Mouse (Mus musculus): ENCODE results near the gene Mical3. TPM values are rescaled to one million over a fixed set of nuclear protein-coding genes. Genes with fewer than 3 reads are reported as not detected.

Gene Mical3
- polyA plus RNA-seq, 1 experiment from 2014 or later = 20.0 TPM

GRCm38 (mm10) chr6:121051972-121052629, 78.7 kb downstream of the Mical3 start:
- H3K4me2 ChIP-seq (replicated peaks; ENCODE audit: low read depth, low read length) = no peak overlapping the region
- H3K4me3 ChIP-seq (ENCODE audit: low read length) = no peak overlapping the region
- H3K9me3 ChIP-seq (ENCODE audit: control insufficient read depth, low read length) = no peaks in the 10 kb centered on the region
- H3K36me3 ChIP-seq (ENCODE audit: control insufficient read depth, insufficient read depth, low read length) = no peaks in the 10 kb centered on the region
- no peak overlapping the region for H3K9ac ChIP-seq (ENCODE audit: low read depth, low read length)
- ATAC-seq (ENCODE audit: low FRiP score, low TSS enrichment) = no peak
- 89% methylated on average over 13 of the region's 13 CpGs for WGBS
- H3K4me1 ChIP-seq (ENCODE audit: control insufficient read depth, insufficient read depth, low read length) = peaks cover 12% of the 10 kb centered on the region; the same call in 1 of the 2 replicates
- H3K27ac ChIP-seq (ENCODE audit: low read depth, low read length) = no peak overlapping the region
- no peaks in the 10 kb centered on the region for H3K27me3 ChIP-seq (ENCODE audit: control insufficient read depth, insufficient read depth, low read length)

- Histone ChIP-seq H3K36me3 (ENCODE audit: control insufficient read depth, insufficient read depth, low read length) (no peaks in the 10 kb centered on the region), H3K9ac (ENCODE audit: low read depth, low read length) (no peak overlapping the region), H3K27ac (ENCODE audit: low read depth, low read length) (no peak overlapping the region), H3K4me3 (ENCODE audit: low read length) (no peak overlapping the region), H3K4me2 (replicated peaks; ENCODE audit: low read depth, low read length) (no peak overlapping the region), H3K4me1 (ENCODE audit: control insufficient read depth, insufficient read depth, low read length) (peaks cover 12% of the 10 kb centered on the region; the same call in 1 of the 2 replicates), H3K9me3 (ENCODE audit: control insufficient read depth, low read length) (no peaks in the 10 kb centered on the region), H3K27me3 (ENCODE audit: control insufficient read depth, insufficient read depth, low read length) (no peaks in the 10 kb centered on the region)
- no peak for ATAC-seq (ENCODE audit: low FRiP score, low TSS enrichment)
- WGBS = 67% methylated on average over 8 of the region's 8 CpGs
Measured at GRCm38 (mm10) chr6:121051411-121051810, 79.4 kb downstream of the Mical3 start.

DNA sequence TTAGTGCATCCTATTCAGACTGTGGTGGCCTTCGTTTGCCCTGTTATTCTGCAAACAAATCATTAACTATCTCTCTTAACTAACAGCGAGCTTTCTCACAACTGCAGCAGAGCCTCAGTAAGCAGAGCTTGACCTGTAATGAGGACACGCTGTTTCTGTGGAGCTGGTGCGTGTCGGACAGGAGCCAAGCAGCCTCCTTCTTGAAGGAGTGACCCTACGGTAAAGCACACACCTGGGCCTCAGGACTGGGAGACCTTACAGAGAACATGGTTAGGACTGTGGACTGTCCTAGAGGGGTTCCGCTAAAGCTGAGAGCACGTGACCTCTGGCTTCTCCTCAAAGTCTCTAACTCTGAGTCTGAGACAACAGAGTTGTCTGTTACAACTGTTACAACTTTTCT, 82.1 kb downstream of the Mical3 start:
- WGBS = 59% methylated on average over 8 of the region's 8 CpGs
- no peaks in the 10 kb centered on the region for H3K36me3 ChIP-seq (ENCODE audit: control insufficient read depth, insufficient read depth, low read length)
- H3K27me3 ChIP-seq (ENCODE audit: control insufficient read depth, insufficient read depth, low read length) = no peaks in the 10 kb centered on the region
- no peak overlapping the region for H3K9ac ChIP-seq (ENCODE audit: low read depth, low read length)
- H3K4me2 ChIP-seq (replicated peaks; ENCODE audit: low read depth, low read length) = no peak overlapping the region; the same call in 1 of the 2 replicates
- peaks cover 28% of the 10 kb centered on the region for H3K4me1 ChIP-seq (ENCODE audit: control insufficient read depth, insufficient read depth, low read length)
- peak overlapping the region; percentile 6; the same call in 1 of the 2 replicates for H3K27ac ChIP-seq (ENCODE audit: low read depth, low read length)
- H3K4me3 ChIP-seq (ENCODE audit: low read length) = no peak overlapping the region
- ATAC-seq (ENCODE audit: low FRiP score, low TSS enrichment) = peak; percentile 82; the same call in 1 of the 2 replicates
- no peaks in the 10 kb centered on the region for H3K9me3 ChIP-seq (ENCODE audit: control insufficient read depth, low read length)

DNA sequence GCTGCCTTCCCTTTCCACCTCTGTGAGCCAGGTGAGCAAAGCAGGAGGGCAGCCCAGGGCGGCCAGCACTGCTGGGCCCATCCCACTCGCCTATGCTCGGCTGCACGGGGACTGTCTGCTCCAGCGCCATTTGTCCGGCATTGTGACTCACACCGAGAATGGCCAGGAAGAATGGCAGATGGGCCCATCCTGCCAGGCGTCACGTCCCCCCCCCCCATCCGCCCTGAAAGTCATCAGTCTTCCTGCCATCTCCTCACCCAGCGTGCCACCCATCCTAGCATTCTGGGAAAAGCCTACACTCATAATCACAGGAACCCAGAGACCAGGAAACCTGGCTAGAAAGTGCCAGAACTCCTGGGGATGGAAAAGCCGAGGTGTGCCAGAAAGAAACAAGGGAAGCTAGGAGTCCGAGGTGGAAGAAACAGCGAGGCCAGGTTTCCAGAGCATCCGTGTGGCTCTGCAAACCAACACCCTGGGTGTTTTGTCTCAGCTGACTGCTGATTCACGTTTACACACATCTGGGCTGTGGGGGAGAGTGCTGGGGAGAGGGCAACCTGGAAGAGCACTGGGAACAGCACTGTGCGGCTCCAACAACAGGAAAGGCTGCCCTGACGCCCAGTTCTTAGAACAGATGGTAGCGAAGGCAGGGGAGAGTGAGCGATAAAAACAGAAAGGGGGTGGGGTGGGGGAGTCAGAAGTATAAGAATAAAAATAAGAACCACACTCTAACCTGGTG, 85.3 kb downstream of the Mical3 start:
- H3K4me2 ChIP-seq (replicated peaks; ENCODE audit: low read depth, low read length) = no peak overlapping the region; the same call in 1 of the 2 replicates
- H3K9me3 ChIP-seq (ENCODE audit: control insufficient read depth, low read length) = no peaks in the 10 kb centered on the region
- no peak overlapping the region for H3K9ac ChIP-seq (ENCODE audit: low read depth, low read length)
- H3K27me3 ChIP-seq (ENCODE audit: control insufficient read depth, insufficient read depth, low read length) = no peaks in the 10 kb centered on the region
- H3K4me1 ChIP-seq (ENCODE audit: control insufficient read depth, insufficient read depth, low read length) = peaks cover 30% of the 10 kb centered on the region
- 0 out of 2 replicates have a peak, but pooled peaks have one; percentile 32 for ATAC-seq (ENCODE audit: low FRiP score, low TSS enrichment)
- peaks cover 14% of the 10 kb centered on the region; the same call in 1 of the 2 replicates for H3K36me3 ChIP-seq (ENCODE audit: control insufficient read depth, insufficient read depth, low read length)
- H3K4me3 ChIP-seq (ENCODE audit: low read length) = no peak overlapping the region
- no peak overlapping the region for H3K27ac ChIP-seq (ENCODE audit: low read depth, low read length)
- WGBS = 22% methylated on average over 20 of the region's 20 CpGs

GRCm38 (mm10) chr6:121043434-121044189, 87.2 kb downstream of the Mical3 start:
- peaks cover 27% of the 10 kb centered on the region for H3K4me1 ChIP-seq (ENCODE audit: control insufficient read depth, insufficient read depth, low read length)
- no peak overlapping the region for H3K4me2 ChIP-seq (replicated peaks; ENCODE audit: low read depth, low read length)
- no peak overlapping the region for H3K4me3 ChIP-seq (ENCODE audit: low read length)
- 48% methylated on average over 14 of the region's 14 CpGs for WGBS
- H3K9me3 ChIP-seq (ENCODE audit: control insufficient read depth, low read length) = no peaks in the 10 kb centered on the region
- H3K9ac ChIP-seq (ENCODE audit: low read depth, low read length) = no peak overlapping the region
- ATAC-seq (ENCODE audit: low FRiP score, low TSS enrichment) = no peak
- H3K36me3 ChIP-seq (ENCODE audit: control insufficient read depth, insufficient read depth, low read length) = peaks cover 24% of the 10 kb centered on the region; the same call in 1 of the 2 replicates
- H3K27ac ChIP-seq (ENCODE audit: low read depth, low read length) = no peak overlapping the region
- H3K27me3 ChIP-seq (ENCODE audit: control insufficient read depth, insufficient read depth, low read length) = no peaks in the 10 kb centered on the region

DNA sequence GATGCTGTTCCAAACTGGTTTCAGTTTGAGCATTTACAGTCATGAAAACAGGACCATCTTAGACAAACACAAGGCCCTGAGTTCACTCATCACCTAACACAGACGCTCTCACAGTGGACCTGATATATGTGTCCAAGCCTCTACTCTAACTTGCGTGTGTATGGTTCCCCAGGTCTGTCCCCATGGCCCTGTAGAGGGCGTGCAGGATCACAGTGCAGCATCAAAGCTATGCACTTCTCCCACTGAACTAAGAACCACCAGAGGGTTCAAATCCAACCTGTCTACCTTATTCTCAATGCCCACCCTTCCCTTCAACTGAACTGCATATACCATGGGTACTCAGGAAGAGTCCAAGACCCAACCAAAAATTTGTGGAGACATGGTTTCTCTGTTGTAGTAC, 91.1 kb downstream of the Mical3 start:
- peaks cover 38% of the 10 kb centered on the region; the same call in 1 of the 2 replicates for H3K36me3 ChIP-seq (ENCODE audit: control insufficient read depth, insufficient read depth, low read length)
- WGBS = 83% methylated on average over 3 of the region's 3 CpGs
- no peak for ATAC-seq (ENCODE audit: low FRiP score, low TSS enrichment)

GRCm38 (mm10) chr6:121039286-121039685, 91.5 kb downstream of the Mical3 start:
- Histone ChIP-seq H3K27me3 (ENCODE audit: control insufficient read depth, insufficient read depth, low read length) (no peaks in the 10 kb centered on the region), H3K36me3 (ENCODE audit: control insufficient read depth, insufficient read depth, low read length) (peaks cover 43% of the 10 kb centered on the region; the same call in 1 of the 2 replicates), H3K27ac (ENCODE audit: low read depth, low read length) (no peak overlapping the region), H3K9ac (ENCODE audit: low read depth, low read length) (no peak overlapping the region), H3K4me3 (ENCODE audit: low read length) (no peak overlapping the region), H3K4me2 (replicated peaks; ENCODE audit: low read depth, low read length) (no peak overlapping the region), H3K4me1 (ENCODE audit: control insufficient read depth, insufficient read depth, low read length) (peaks cover 11% of the 10 kb centered on the region), H3K9me3 (ENCODE audit: control insufficient read depth, low read length) (no peaks in the 10 kb centered on the region)
- WGBS = 80% methylated on average over 9 of the region's 9 CpGs
- no peak for ATAC-seq (ENCODE audit: low FRiP score, low TSS enrichment)

More for the DNA sequence above, 91.1 kb downstream of the Mical3 start:
- Histone ChIP-seq H3K4me2 (replicated peaks; ENCODE audit: low read depth, low read length) (no peak overlapping the region), H3K9me3 (ENCODE audit: control insufficient read depth, low read length) (no peaks in the 10 kb centered on the region), H3K27ac (ENCODE audit: low read depth, low read length) (no peak overlapping the region), H3K27me3 (ENCODE audit: control insufficient read depth, insufficient read depth, low read length) (no peaks in the 10 kb centered on the region), H3K4me1 (ENCODE audit: control insufficient read depth, insufficient read depth, low read length) (peaks cover 14% of the 10 kb centered on the region), H3K4me3 (ENCODE audit: low read length) (no peak overlapping the region), H3K9ac (ENCODE audit: low read depth, low read length) (no peak overlapping the region)

- Histone ChIP-seq H3K9ac (ENCODE audit: low read depth, low read length) (no peak overlapping the region), H3K27ac (ENCODE audit: low read depth, low read length) (no peak overlapping the region), H3K4me2 (replicated peaks; ENCODE audit: low read depth, low read length) (no peak overlapping the region), H3K9me3 (ENCODE audit: control insufficient read depth, low read length) (no peaks in the 10 kb centered on the region), H3K4me3 (ENCODE audit: low read length) (no peak overlapping the region), H3K4me1 (ENCODE audit: control insufficient read depth, insufficient read depth, low read length) (no peaks in the 10 kb centered on the region), H3K36me3 (ENCODE audit: control insufficient read depth, insufficient read depth, low read length) (peaks cover 65% of the 10 kb centered on the region; the same call in 1 of the 2 replicates), H3K27me3 (ENCODE audit: control insufficient read depth, insufficient read depth, low read length) (no peaks in the 10 kb centered on the region)
- no peak for ATAC-seq (ENCODE audit: low FRiP score, low TSS enrichment)
- 55% methylated on average over 4 of the region's 4 CpGs for WGBS
Measured at GRCm38 (mm10) chr6:121037086-121037485, 93.7 kb downstream of the Mical3 start.
